Mouse (Mus musculus) ES-E14 (cell line): ENCODE results near the gene Foxf1. TPM values are rescaled to one million over a fixed set of nuclear protein-coding genes. Genes with fewer than 3 reads are reported as not detected.

Source experiments
- DNase-seq: peaks from one replicate; pipeline ENCODE4 v3.0.0-alpha.2; 2013; ENCODE audit warnings: low read depth, low spot score
- H3K27ac ChIP-seq: 2 replicates; pipeline ENCODE4 v1.5.1; 2012; ENCODE audit warnings: low read depth, mild to moderate bottlenecking, low read length, moderate library complexity, mixed read lengths; ENCODE audit not compliant: poor library complexity, insufficient read depth, severe bottlenecking
- H3K36me3 ChIP-seq: 2 replicates; pipeline ENCODE4 v1.6.1; 2012; ENCODE audit warnings: mild to moderate bottlenecking, low read length, moderate library complexity, mixed read lengths; ENCODE audit not compliant: control insufficient read depth, poor library complexity, insufficient read depth, severe bottlenecking
- H3K4me1 ChIP-seq, 2 experiments: fragments of 150-350 bp in 1 of 2; sonication (generic) in 1 of 2; 2 replicates each; pipeline ENCODE4 v1.6.1; 2012; ENCODE audit warnings: low read length in 2 of 2, mild to moderate bottlenecking in 1 of 2, mixed read lengths in 1 of 2; ENCODE audit not compliant: control insufficient read depth in 2 of 2, insufficient read depth in 2 of 2, poor library complexity in 1 of 2
- H3K4me3 ChIP-seq, 2 experiments: fragments of 150-350 bp in 1 of 2; sonication (generic) in 1 of 2; 2 replicates each; pipeline ENCODE4 v1.5.1; 2012; ENCODE audit warnings: low read length in 2 of 2, low read depth in 1 of 2, mild to moderate bottlenecking in 1 of 2, mixed read lengths in 1 of 2; ENCODE audit not compliant: insufficient read depth in 1 of 2, poor library complexity in 1 of 2, severe bottlenecking in 1 of 2
- H3K9ac ChIP-seq: 2 replicates; pipeline ENCODE4 v1.6.1; 2012; ENCODE audit warnings: low read depth, mild to moderate bottlenecking, low read length, mixed read lengths; ENCODE audit not compliant: poor library complexity, insufficient read depth, severe bottlenecking
- H3K9me3 ChIP-seq: fragments of 150-350 bp; sonication (generic); 2 replicates; pipeline ENCODE4 v1.6.1; 2012; ENCODE audit warnings: low read depth, mild to moderate bottlenecking, low read length; ENCODE audit not compliant: control insufficient read depth, insufficient read depth
- CHD2 ChIP-seq: IDR thresholded peaks from 2 replicates; pipeline ENCODE4 v1.6.1; 2014; ENCODE audit warnings: mild to moderate bottlenecking, low read depth, low read length, inconsistent platforms
- HCFC1 ChIP-seq: IDR thresholded peaks from 2 replicates; pipeline ENCODE4 v1.6.1; 2012; ENCODE audit warnings: low read length, inconsistent platforms, borderline replicate concordance; ENCODE audit not compliant: insufficient read depth
- MAFK ChIP-seq: IDR thresholded peaks from 2 replicates; pipeline ENCODE4 v1.6.1; 2014; ENCODE audit warnings: mild to moderate bottlenecking, low read depth, low read length, inconsistent platforms; ENCODE audit not compliant: insufficient read depth
- ZC3H11A ChIP-seq: IDR thresholded peaks from 2 replicates; pipeline ENCODE4 v1.6.1; 2012; ENCODE audit warnings: low read depth, mild to moderate bottlenecking, inconsistent platforms, low read length, borderline replicate concordance
- ZNF384 ChIP-seq: IDR thresholded peaks from 2 replicates; pipeline ENCODE4 v1.6.1; 2012; ENCODE audit warnings: low read depth, low read length, inconsistent platforms
- in situ Hi-C, 2 experiments: fragments of 600-800 bp; cut with MboI; formaldehyde crosslinking; loops; one replicate each; pipeline ENCODE4 v1.15.1; 2025; ENCODE audit warnings: low sequenced_read_pairs in 2 of 2, inconsistent platforms in 1 of 2; ENCODE audit not compliant: unreplicated experiment in 2 of 2
- total RNA-seq: library from RNA; depleted of rRNA; stranded (reverse); fragments of 300-350 nt; gene quantifications from 2 replicates; pipeline ENCODE4 v1.2.3, GENCODE M21; 2012; rRNA removed

Foxf1 gene
- total RNA-seq, 1 experiment = 1.1 TPM

GRCm38 (mm10) chr8:121134102-121134501 is 49.9 kb downstream of the Foxf1 start:
- Histone ChIP-seq H3K4me1 (no peaks in the 10 kb centered on the region), H3K36me3 (no peaks in the 10 kb centered on the region), H3K9ac (no peak overlapping the region), H3K4me3 (no peak overlapping the region), H3K9me3 (no peaks in the 10 kb centered on the region), H3K27ac (no peak overlapping the region)
- no peak for DNase-seq
- TF ChIP-seq MAFK = no peak
- TF ChIP-seq ZC3H11A = no peak
- TF ChIP-seq ZNF384 = no peak
- no peak for TF ChIP-seq CHD2
- no peak for TF ChIP-seq HCFC1
- in situ Hi-C loops = no loop called here

GRCm38 (mm10) chr8:121134512-121134911 is 50.3 kb downstream of the Foxf1 start:
- Histone ChIP-seq H3K9ac (no peak overlapping the region), H3K27ac (no peak overlapping the region), H3K4me3 (no peak overlapping the region), H3K9me3 (no peaks in the 10 kb centered on the region), H3K4me1 (no peaks in the 10 kb centered on the region), H3K36me3 (no peaks in the 10 kb centered on the region)
- in situ Hi-C loops = no loop called here
- TF ChIP-seq MAFK (no peak), ZC3H11A (no peak), ZNF384 (no peak), CHD2 (no peak), HCFC1 (no peak)
- no peak for DNase-seq

- H3K9me3 ChIP-seq = no peaks in the 10 kb centered on the region
- DNase-seq = no peak
- no peak overlapping the region for H3K27ac ChIP-seq
- TF ChIP-seq MAFK (no peak), CHD2 (no peak), HCFC1 (no peak)
- no peaks in the 10 kb centered on the region for H3K4me1 ChIP-seq
- H3K4me3 ChIP-seq = no peak overlapping the region
- H3K9ac ChIP-seq = no peak overlapping the region
- no peaks in the 10 kb centered on the region for H3K36me3 ChIP-seq
- in situ Hi-C loops = no loop called here
These were observed 52.7 kb downstream of the Foxf1 start for GRCm38 (mm10) chr8:121136856-121137255.

Other genes starting within 250 kb of the Foxf1 start
- gene Mthfsd, start 24.0 kb downstream of the Foxf1 start, total RNA-seq = 31.6 and 35.8 TPM in 2 replicates
- gene Foxc2, start 31.8 kb downstream of the Foxf1 start, total RNA-seq = 0.11 and 0.27 TPM in 2 replicates
- gene Foxl1, start 43.6 kb downstream of the Foxf1 start, total RNA-seq = 0.09 TPM in 1 of 2 replicates, not detected in the other